Mouse (Mus musculus): ENCODE data around the gene Ripor3.

Gene Ripor3

GRCm38 (mm10) chr2:168031842-168032241, 21.4 kb upstream of the Ripor3 start:
- in situ Hi-C loops (cut with MboI, MseI) = no loop called here

GRCm38 (mm10) chr2:168028376-168028775, 18.0 kb upstream of the Ripor3 start:
- in situ Hi-C loops (cut with MboI, MseI) = no loop called here

- in situ Hi-C loops (cut with MboI, MseI) = no loop called here
Measured at GRCm38 (mm10) chr2:168026467-168026866, 16.0 kb upstream of the Ripor3 start.

GRCm38 (mm10) chr2:168025882-168026281, 15.5 kb upstream of the Ripor3 start:
- in situ Hi-C loops (cut with MboI, MseI) = no loop called here

- in situ Hi-C loops (cut with MboI, MseI) = no loop called here
Measured at GRCm38 (mm10) chr2:168025174-168025573, 14.8 kb upstream of the Ripor3 start.

- in situ Hi-C loops (cut with MboI, MseI) = no loop called here
Measured at GRCm38 (mm10) chr2:168023763-168024402, 13.5 kb upstream of the Ripor3 start.

- in situ Hi-C loops (cut with MboI, MseI) = no loop called here
Measured at GRCm38 (mm10) chr2:168019201-168019715, 8.8 kb upstream of the Ripor3 start.

- in situ Hi-C loops (cut with MboI, MseI) = no loop called here
Measured at GRCm38 (mm10) chr2:168016951-168017391, 6.6 kb upstream of the Ripor3 start.

- in situ Hi-C loops (cut with MboI, MseI) = no loop called here
Measured at GRCm38 (mm10) chr2:168010893-168011292, 475 bp upstream of the Ripor3 start.

- in situ Hi-C loops (cut with MboI, MseI) = no loop called here
Measured at GRCm38 (mm10) chr2:168008132-168008531, 2.3 kb downstream of the Ripor3 start.

- in situ Hi-C loops (cut with MboI, MseI) = no loop called here
Measured at GRCm38 (mm10) chr2:168006489-168006888, 3.9 kb downstream of the Ripor3 start.

GRCm38 (mm10) chr2:168005616-168006015, 4.8 kb downstream of the Ripor3 start:
- in situ Hi-C loops (cut with MboI, MseI) = no loop called here

- in situ Hi-C loops (cut with MboI, MseI) = no loop called here
Measured at GRCm38 (mm10) chr2:168005005-168005404, 5.4 kb downstream of the Ripor3 start.

- in situ Hi-C loops (cut with MboI, MseI) = no loop called here
Measured at GRCm38 (mm10) chr2:168004369-168004768, 6.0 kb downstream of the Ripor3 start.

GRCm38 (mm10) chr2:168003431-168003830, 7.0 kb downstream of the Ripor3 start:
- in situ Hi-C loops (cut with MboI, MseI) = no loop called here

- in situ Hi-C loops (cut with MboI, MseI) = no loop called here
Measured at GRCm38 (mm10) chr2:168002884-168003283, 7.5 kb downstream of the Ripor3 start.

GRCm38 (mm10) chr2:168002188-168002587, 8.2 kb downstream of the Ripor3 start:
- in situ Hi-C loops (cut with MboI, MseI) = no loop called here

- in situ Hi-C loops (cut with MboI, MseI) = no loop called here
Measured at GRCm38 (mm10) chr2:167999145-167999743, 11.2 kb downstream of the Ripor3 start.

GRCm38 (mm10) chr2:167997562-167997961, 12.9 kb downstream of the Ripor3 start:
- in situ Hi-C loops (cut with MboI, MseI) = no loop called here

- in situ Hi-C loops (cut with MboI, MseI) = no loop called here
Measured at GRCm38 (mm10) chr2:167996672-167997215, 13.7 kb downstream of the Ripor3 start.

GRCm38 (mm10) chr2:167995870-167996635, 14.4 kb downstream of the Ripor3 start:
- in situ Hi-C loops (cut with MboI, MseI) = no loop called here

GRCm38 (mm10) chr2:167993260-167993659, 17.2 kb downstream of the Ripor3 start:
- in situ Hi-C loops (cut with MboI, MseI) = no loop called here
